Mouse (Mus musculus) small intestine, adult 2 months (tissue): ENCODE measurements around the gene Hbb-bs.
"Not testable (repeated sequence)": the region's sequence is repeated elsewhere in the genome, so short reads cannot be mapped to it uniquely, and the experiment has no call there.

Experiments used
- CTCF ChIP-seq: fragments of 200-500 bp; IDR thresholded peaks from 2 replicates; pipeline ENCODE4 v1.5.1; 2012; ENCODE audit warnings: low read depth, mild to moderate bottlenecking, control low read depth, inconsistent platforms, low read length, moderate library complexity, mixed read lengths; ENCODE audit not compliant: insufficient replicate concordance, insufficient read length; ENCODE audit errors: extremely low read depth
- POLR2A ChIP-seq: fragments of 200-500 bp; IDR thresholded peaks from 2 replicates; pipeline ENCODE4 v1.6.1; 2012; ENCODE audit warnings: low read depth, mild to moderate bottlenecking, control low read depth, inconsistent platforms, low read length, moderate library complexity

GRCm38 (mm10) chr7:103815085-103815484 is 12.8 kb downstream of the Hbb-bs start:
- TF ChIP-seq POLR2A, CTCF: not testable (repeated sequence)
